Mouse (Mus musculus) embryonic facial prominence, embryonic 12.5 days (tissue): ENCODE data around the gene Pgm5. TPM values are rescaled to one million over a fixed set of nuclear protein-coding genes. Genes with fewer than 3 reads are reported as not detected.
"Not testable (repeated sequence)": the region's sequence is repeated elsewhere in the genome, so short reads cannot be mapped to it uniquely, and the experiment has no call there.

ENCODE experiments used
- ATAC-seq: fragments of 200-750 bp; cut with Nextera tagmentation; 2 replicates; pipeline ENCODE4 v1.8.0; 2017; ENCODE audit not compliant: insufficient number of reproducible peaks, insufficient read depth, low FRiP score, low TSS enrichment
- H3K27ac ChIP-seq: fragments of 300-500 bp; sonication (generic); 2 replicates; pipeline ENCODE4 v1.5.1; 2016; ENCODE audit warnings: mild to moderate bottlenecking
- H3K27me3 ChIP-seq: fragments of 300-500 bp; sonication (generic); 2 replicates; pipeline ENCODE4 v1.6.1; 2016; ENCODE audit warnings: mild to moderate bottlenecking, moderate library complexity
- H3K36me3 ChIP-seq: fragments of 300-500 bp; sonication (generic); 2 replicates; pipeline ENCODE4 v1.6.1; 2016; ENCODE audit warnings: mild to moderate bottlenecking
- H3K4me1 ChIP-seq: fragments of 300-500 bp; sonication (generic); 2 replicates; pipeline ENCODE4 v1.6.1; 2016
- H3K4me2 ChIP-seq: fragments of 300-500 bp; sonication (generic); replicated peaks from 2 replicates; pipeline ENCODE4 v1.6.1; 2016; ENCODE audit warnings: mild to moderate bottlenecking, moderate library complexity
- H3K4me3 ChIP-seq: fragments of 300-500 bp; sonication (generic); 2 replicates; pipeline ENCODE4 v1.5.1; 2016; ENCODE audit warnings: mild to moderate bottlenecking
- H3K9ac ChIP-seq: fragments of 300-500 bp; sonication (generic); 2 replicates; pipeline ENCODE4 v1.6.1; 2016; ENCODE audit warnings: mild to moderate bottlenecking, moderate library complexity
- H3K9me3 ChIP-seq: fragments of 300-500 bp; sonication (generic); 2 replicates; pipeline ENCODE4 v1.6.1; 2016; ENCODE audit warnings: mild to moderate bottlenecking, moderate library complexity
- WGBS: fragments of 180-500 bp; shearing (Covaris S2); methylation state at CpG from one replicate; pipeline ENCODE4 v1.1.7; 2016; 5-methylcytosine and 5-hydroxymethylcytosine counted together
- polyA plus RNA-seq: library from polyadenylated mRNA; unstranded; fragments of >200 nt; fragmentation: Nextera tagmentation; extraction: Ambion mirVana; gene quantifications from 2 replicates; pipeline ENCODE4 v1.2.1, GENCODE M21; 2016

Pgm5 gene
- polyA plus RNA-seq, 1 experiment from 2014 or later = 3.3 TPM

DNA sequence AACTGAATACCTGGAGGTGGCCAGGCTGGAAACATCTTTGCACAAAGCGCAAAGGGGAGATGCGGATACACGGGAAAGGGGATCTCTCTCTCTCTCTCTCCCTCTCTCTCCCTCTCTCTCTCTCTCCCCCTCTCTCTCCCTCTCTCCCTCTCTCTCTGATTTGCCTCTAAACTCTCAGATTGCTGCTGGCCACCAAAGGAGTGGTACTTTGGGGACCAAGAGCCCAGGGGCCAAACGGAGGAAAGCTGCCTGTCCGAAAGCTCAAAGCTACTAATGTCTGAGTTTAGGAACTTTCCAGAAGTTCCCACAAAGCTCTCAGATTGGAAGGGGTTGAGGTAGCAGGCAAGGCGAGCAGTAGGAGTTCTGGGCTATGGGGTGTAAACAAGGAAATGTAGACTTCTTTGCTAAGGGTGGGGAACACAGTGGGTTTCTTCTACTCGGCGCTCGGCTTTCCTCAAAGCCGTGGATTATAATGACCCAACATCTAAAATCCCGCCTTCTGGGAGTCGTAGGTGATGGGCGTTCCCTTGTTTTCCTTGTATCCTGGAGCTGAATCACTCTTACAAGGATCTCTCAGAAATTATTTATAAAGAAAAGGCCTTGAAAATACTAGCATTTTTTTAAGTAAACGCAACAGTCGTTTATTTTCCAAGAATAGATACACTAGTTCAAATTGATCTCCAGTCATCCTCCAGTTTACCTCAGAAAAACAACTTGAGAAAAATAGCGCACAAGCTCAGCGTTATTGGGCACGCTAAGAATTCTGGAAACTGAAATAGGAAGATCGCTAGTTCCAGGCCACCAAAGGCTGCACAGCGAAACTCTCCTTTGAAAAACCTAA is 36.5 kb upstream of the Pgm5 start:
- Histone ChIP-seq H3K27ac (no peak overlapping the region), H3K4me1 (peaks cover 18% of the 10 kb centered on the region), H3K4me2 (peak overlapping the region; percentile 33; the same call in 1 of the 2 replicates), H3K9me3 (no peaks in the 10 kb centered on the region), H3K4me3 (peak overlapping the region; percentile 19), H3K27me3 (peaks cover 66% of the 10 kb centered on the region), H3K36me3 (no peaks in the 10 kb centered on the region), H3K9ac (no peak overlapping the region)
- WGBS = 2% methylated on average over 20 of the region's 20 CpGs
- ATAC-seq = no peak

DNA sequence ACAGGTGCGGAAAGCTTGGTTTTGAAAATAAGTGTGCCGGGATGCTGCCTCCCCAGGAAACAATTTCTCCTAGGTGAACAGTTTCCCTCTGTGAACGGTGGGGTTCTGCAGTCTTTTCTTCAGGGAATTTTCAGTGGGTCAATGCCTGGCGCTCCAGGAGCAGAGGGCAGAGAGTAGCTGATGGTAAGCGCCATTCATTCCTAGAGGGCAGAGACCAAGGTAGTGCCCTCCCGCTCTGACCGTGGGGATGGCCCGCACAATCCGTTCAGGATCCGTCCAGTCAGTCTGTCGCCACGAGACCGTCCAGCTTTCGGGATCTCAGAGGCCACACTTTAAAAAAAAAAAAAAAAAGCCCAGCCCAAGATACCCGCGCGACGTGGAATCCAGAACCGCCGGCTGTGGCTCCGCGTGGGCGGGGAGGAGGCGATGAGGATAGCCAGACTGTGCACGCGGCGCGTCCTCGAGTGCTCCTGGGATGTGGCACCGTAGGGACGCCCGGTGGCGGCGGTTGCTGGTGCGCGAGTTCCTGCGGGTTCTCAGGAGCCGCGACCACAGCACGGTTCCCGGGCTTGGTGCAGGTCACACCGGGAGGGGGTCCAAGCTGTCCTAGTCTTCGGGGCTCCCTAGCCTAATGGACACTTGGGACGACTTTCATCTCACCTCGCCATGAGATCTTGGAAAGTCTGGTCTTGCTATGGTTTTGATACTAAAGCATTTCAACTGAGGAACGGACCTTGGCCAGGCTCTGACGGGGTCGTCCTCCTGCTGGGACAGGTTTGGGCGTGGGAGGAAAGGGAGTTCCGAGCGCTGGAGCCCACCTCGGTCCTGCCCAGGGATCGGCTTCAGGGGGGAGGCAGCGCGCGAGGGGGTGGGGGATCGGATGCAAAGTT is 35.6 kb upstream of the Pgm5 start:
- Histone ChIP-seq H3K27me3 (peaks cover 60% of the 10 kb centered on the region), H3K4me1 (peaks cover 18% of the 10 kb centered on the region), H3K9me3 (no peaks in the 10 kb centered on the region), H3K4me3 (peak overlapping the region; percentile 19), H3K27ac (no peak overlapping the region), H3K9ac (no peak overlapping the region), H3K4me2 (peak overlapping the region; percentile 33), H3K36me3 (no peaks in the 10 kb centered on the region)
- no peak for ATAC-seq
- 1% methylated on average over 57 of the region's 57 CpGs for WGBS

DNA sequence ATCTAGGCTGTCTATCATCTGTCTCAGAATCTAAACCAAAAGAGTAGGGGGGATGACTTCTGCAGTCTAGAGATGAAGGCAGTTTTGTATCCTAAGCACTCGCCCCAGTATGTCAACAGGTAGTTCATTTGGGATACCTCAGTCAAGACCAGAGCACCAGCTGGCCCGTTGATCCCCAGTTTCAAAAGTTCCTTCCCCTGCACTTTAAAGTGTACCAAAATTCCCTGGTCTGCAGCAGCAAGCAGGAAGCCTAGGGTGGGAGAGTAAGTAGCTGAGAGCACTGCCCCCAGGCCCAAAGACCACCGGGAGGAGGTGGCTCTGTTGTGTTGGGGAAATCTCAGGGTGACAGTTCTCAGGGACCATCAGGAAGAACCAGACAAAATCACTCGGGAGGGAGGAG is 34.9 kb upstream of the Pgm5 start:
- Histone ChIP-seq H3K9ac (no peak overlapping the region), H3K27ac (no peak overlapping the region), H3K36me3 (no peaks in the 10 kb centered on the region), H3K4me1 (peaks cover 18% of the 10 kb centered on the region), H3K27me3 (peaks cover 53% of the 10 kb centered on the region), H3K4me2 (no peak overlapping the region), H3K9me3 (no peaks in the 10 kb centered on the region), H3K4me3 (no peak overlapping the region)
- WGBS = 21% methylated on average over 4 of the region's 4 CpGs
- ATAC-seq = no peak

DNA sequence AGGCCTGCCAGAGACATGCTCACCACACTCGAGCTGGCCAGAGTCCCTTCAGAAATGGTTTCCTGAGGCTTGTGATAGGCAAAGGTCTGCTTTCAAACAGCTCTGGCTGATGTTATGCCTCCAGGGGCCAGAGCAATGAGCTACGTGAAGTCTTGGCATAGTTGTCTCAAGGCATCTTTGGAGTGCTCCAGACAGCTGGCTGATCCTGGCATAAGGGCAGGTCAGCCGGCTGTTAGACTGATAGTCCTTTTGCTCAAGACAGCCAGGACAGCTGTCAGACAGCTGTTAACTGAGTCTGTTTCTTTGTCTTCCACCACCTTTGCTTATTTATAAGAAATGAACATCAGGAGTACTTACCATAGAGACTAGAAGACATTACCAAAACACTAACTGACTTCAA is 25.2 kb upstream of the Pgm5 start:
- Histone ChIP-seq H3K27me3 (no peaks in the 10 kb centered on the region), H3K9ac (no peak overlapping the region), H3K9me3 (no peaks in the 10 kb centered on the region), H3K4me2 (no peak overlapping the region), H3K27ac (no peak overlapping the region), H3K36me3 (no peaks in the 10 kb centered on the region), H3K4me3 (no peak overlapping the region), H3K4me1 (no peaks in the 10 kb centered on the region)
- WGBS = 68% methylated on average over 3 of the region's 3 CpGs
- ATAC-seq = no peak

DNA sequence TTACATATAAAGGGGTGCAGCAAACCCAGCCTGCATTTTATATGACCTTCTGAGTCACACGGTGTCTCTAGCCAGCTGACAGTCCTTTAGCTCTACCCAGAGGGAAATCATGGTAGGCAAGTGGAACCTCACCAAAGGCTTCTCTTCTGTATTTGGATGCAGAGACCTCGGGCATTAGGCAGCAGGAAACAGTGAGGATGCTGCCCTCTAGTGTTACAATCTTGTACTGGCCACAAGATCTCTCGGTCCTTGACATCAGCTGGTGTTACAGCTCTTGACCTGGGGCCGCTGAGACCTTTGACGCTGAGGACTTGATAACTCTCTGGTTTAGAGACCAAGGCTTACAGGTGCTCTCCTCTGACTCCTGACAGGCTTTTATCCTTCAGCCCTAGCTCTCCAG is 23.8 kb upstream of the Pgm5 start:
- Histone ChIP-seq H3K9me3 (no peaks in the 10 kb centered on the region), H3K27me3 (no peaks in the 10 kb centered on the region), H3K4me3 (no peak overlapping the region), H3K4me2 (no peak overlapping the region), H3K27ac (no peak overlapping the region), H3K36me3 (no peaks in the 10 kb centered on the region), H3K9ac (no peak overlapping the region), H3K4me1 (no peaks in the 10 kb centered on the region)
- no peak for ATAC-seq
- 13% methylated on average over 5 of the region's 5 CpGs for WGBS

DNA sequence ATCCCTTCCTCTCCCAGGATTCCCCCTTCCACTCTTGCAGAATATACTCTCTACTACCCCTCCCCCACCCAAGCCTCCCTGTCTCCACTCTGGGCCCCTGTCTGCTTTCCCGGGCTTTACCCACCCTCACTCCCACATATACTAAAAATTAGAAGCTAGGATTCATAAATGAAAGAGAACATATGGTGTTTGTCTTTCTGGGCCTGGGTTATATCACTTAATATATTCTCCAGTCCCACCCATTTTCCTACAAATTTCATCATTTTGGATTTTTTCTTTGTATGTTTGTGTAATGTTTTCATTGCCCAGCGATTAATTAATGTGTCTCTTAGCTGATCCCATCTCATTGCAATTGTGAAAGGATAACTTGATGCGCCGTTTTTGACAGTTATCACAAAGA is 19.6 kb upstream of the Pgm5 start:
- H3K4me1 ChIP-seq = no peaks in the 10 kb centered on the region
- H3K36me3 ChIP-seq = no peaks in the 10 kb centered on the region
- no peak for ATAC-seq
- H3K27me3 ChIP-seq = no peaks in the 10 kb centered on the region
- H3K9ac ChIP-seq = no peak overlapping the region
- 63% methylated on average over 4 of the region's 4 CpGs for WGBS
- H3K27ac ChIP-seq = no peak overlapping the region
- no peak overlapping the region for H3K4me3 ChIP-seq
- H3K9me3 ChIP-seq = peaks cover 3% of the 10 kb centered on the region; the same call in 1 of the 2 replicates
- H3K4me2 ChIP-seq = no peak overlapping the region

DNA sequence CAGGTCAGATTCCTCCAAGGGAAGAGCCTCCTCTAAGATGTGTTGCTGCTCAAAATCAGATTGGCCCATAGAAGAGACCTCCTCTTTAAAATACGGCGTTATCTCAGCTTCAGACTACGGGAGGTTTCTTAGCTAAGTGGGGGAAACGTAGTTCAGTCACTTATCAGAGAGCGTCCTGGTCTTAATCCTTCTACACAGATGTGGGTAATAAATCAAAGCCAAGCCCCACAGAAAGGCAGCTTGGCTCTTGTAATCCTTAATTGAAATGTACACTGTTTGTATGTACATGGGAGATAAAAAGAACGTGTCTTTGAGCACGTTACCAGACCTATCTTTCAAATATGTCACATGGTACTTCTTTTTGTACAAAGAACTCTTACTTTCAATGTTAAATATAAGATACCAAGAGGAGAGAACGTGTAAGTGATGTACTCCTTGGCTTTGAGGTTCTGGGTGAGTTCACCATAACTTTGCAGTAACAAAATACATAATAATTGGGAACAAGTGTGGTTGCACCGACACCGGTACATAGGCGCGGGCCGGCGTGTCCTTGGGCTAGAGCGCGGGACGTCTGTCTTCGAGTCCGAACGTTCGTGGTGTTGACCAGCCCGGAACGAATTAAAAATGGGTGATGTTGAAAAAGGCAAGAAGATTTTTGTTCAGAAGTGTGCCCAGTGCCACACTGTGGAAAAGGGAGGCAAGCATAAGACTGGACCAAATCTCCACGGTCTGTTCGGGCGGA is 13.6 kb upstream of the Pgm5 start, which contains the start of gene Gm10053:
Gene Gm10053, plus strand, starts transcription at position 558 of the 742 bp plus-strand sequence.
- not testable (repeated sequence) for H3K4me1 ChIP-seq, H3K9me3 ChIP-seq, ATAC-seq, H3K36me3 ChIP-seq, H3K4me2 ChIP-seq, H3K9ac ChIP-seq, H3K27ac ChIP-seq, H3K4me3 ChIP-seq, H3K27me3 ChIP-seq
- 87% methylated on average over 23 of the region's 26 CpGs for WGBS

DNA sequence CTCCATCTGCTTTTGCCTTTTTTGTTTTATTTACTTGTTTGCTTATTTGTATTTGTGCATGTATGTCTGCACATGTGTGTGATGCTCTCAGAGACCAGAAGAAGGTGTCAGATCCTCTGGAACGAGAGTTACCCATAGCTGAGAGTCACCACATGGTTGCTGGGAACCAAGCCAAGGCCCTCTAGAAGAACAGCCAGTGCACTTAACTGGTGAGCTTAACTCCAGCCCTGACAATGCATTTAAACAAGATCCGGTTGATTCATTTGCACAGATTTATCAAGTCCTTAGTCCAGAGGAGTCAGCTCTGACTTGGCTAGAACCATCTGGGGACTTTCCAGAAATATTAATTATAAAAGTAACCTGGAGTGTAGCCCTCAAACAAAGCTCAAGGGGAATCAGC is 12.2 kb upstream of the Pgm5 start:
- H3K9ac ChIP-seq = no peak overlapping the region
- H3K4me2 ChIP-seq = no peak overlapping the region
- ATAC-seq = no peak
- peaks cover 3% of the 10 kb centered on the region; the same call in 1 of the 2 replicates for H3K9me3 ChIP-seq
- no peaks in the 10 kb centered on the region for H3K36me3 ChIP-seq
- H3K27ac ChIP-seq = no peak overlapping the region
- peaks cover 15% of the 10 kb centered on the region for H3K4me1 ChIP-seq
- no peak overlapping the region for H3K4me3 ChIP-seq
- WGBS = 78% methylated on average over 2 of the region's 2 CpGs
- H3K27me3 ChIP-seq = peaks cover 3% of the 10 kb centered on the region; the same call in 1 of the 2 replicates

DNA sequence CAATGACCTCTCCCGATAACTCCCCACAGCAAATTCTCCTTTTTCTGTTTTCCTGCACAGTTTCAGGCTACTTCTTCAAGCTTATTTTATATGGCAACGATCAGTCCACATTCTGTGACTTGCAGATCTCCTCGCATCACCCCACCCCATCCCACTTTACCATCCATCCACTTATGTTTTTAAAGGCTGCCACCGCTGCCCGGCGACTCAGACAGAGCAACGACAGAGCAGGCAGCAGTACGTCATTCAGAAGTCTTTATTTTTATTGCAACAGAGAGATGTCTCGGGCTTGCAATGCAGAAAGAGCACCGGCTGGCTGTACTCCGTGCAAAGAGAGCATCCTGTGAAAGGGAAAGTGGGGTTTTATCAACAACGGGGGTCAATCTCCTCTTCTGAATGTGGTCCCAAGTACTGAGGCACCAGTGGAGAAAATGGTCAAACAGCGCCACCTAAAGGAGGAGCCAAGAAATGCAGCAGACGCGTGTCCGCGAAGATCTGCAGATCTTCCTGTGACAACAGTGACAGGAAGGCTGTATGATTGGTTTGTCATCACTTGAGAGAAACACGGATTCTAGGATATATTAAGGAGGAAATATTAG is 9.5 kb upstream of the Pgm5 start:
- H3K36me3 ChIP-seq = no peaks in the 10 kb centered on the region
- H3K27me3 ChIP-seq = peaks cover 3% of the 10 kb centered on the region; the same call in 1 of the 2 replicates
- 0 out of 2 replicates have a peak, but pooled peaks have one; percentile 22 for ATAC-seq
- H3K4me2 ChIP-seq = peak overlapping the region; percentile 54
- peak overlapping the region; percentile 30 for H3K4me3 ChIP-seq
- H3K4me1 ChIP-seq = peaks cover 16% of the 10 kb centered on the region
- no peaks in the 10 kb centered on the region for H3K9me3 ChIP-seq
- no peak overlapping the region for H3K27ac ChIP-seq
- H3K9ac ChIP-seq = no peak overlapping the region
- WGBS = 20% methylated on average over 18 of the region's 18 CpGs

DNA sequence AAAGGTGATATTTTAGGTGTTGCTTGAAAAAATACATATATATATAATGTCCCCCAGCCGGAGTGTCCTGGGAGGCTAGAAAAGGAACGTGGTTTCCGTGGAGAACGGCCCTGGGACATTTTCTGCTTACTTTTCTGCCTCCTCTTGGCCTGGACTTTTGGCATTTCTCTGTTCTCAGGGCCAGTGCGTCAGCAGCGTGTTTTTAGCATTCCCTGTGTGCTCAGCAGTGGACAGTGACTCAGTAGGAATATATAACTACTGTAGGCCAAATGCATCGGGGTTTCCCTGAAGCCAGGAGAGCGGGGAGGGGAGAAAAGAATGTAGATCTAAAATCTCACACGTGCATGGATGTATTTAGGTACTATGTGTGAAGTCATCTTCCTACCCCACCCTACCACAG is 3.8 kb upstream of the Pgm5 start:
- no peak overlapping the region for H3K27ac ChIP-seq
- H3K9me3 ChIP-seq = no peaks in the 10 kb centered on the region
- no peak overlapping the region for H3K9ac ChIP-seq
- peaks cover 8% of the 10 kb centered on the region for H3K4me1 ChIP-seq
- no peak for ATAC-seq
- H3K27me3 ChIP-seq = peaks cover 12% of the 10 kb centered on the region; the same call in 1 of the 2 replicates
- WGBS = 84% methylated on average over 9 of the region's 9 CpGs
- no peaks in the 10 kb centered on the region for H3K36me3 ChIP-seq
- no peak overlapping the region for H3K4me3 ChIP-seq
- H3K4me2 ChIP-seq = no peak overlapping the region

DNA sequence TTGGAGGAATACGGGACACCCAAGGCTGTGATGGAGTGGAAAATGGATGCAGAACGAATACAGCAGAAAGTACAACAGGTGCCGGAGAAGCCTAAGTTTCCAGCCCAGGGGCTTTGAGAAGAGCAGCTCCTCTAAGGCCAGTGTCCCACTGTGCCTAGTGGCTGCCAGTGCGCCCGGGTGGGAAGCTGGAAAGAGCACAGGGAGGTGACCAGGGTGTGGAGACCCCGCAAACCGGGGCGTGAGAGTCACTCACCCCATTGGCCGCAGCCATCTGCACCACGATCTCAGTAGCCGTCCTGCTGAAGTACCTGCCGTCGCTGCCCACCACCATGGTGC is 411 bp downstream of the Pgm5 start:
- Histone ChIP-seq H3K36me3 (no peaks in the 10 kb centered on the region), H3K4me2 (peak overlapping the region; percentile 70), H3K4me1 (peaks cover 3% of the 10 kb centered on the region; the same call in 1 of the 2 replicates), H3K27ac (no peak overlapping the region), H3K4me3 (peak overlapping the region; percentile 45), H3K9me3 (no peaks in the 10 kb centered on the region), H3K27me3 (peaks cover 12% of the 10 kb centered on the region; the same call in 1 of the 2 replicates), H3K9ac (peak overlapping the region; percentile 52)
- WGBS = 21% methylated on average over 13 of the region's 13 CpGs
- no peak for ATAC-seq
